Mouse (Mus musculus) lung, adult 2 months (tissue): ENCODE results near the gene Cldn1. TPM values are rescaled to one million over a fixed set of nuclear protein-coding genes. Genes with fewer than 3 reads are reported as not detected.

ENCODE experiments used
- DNase-seq: peaks from one replicate; pipeline ENCODE4 v3.0.0; 2022
- H3K4me1 ChIP-seq: fragments of 200-500 bp; 2 replicates; pipeline ENCODE4 v1.6.1; 2011; ENCODE audit warnings: low read length; ENCODE audit not compliant: control insufficient read depth, insufficient read depth
- H3K4me3 ChIP-seq: fragments of 200-500 bp; replicated peaks from 2 replicates; pipeline ENCODE3; 2011; ENCODE audit warnings: low read depth, mild to moderate bottlenecking, control low read depth, low read length; ENCODE audit errors: extremely low read depth
- CTCF ChIP-seq: fragments of 200-500 bp; IDR thresholded peaks from 2 replicates; pipeline ENCODE4 v1.5.1; 2011; ENCODE audit warnings: mild to moderate bottlenecking, low read length, control low read depth; ENCODE audit not compliant: insufficient read depth
- POLR2A ChIP-seq: fragments of 200-500 bp; IDR thresholded peaks from 2 replicates; pipeline ENCODE4 v1.6.1; 2011; ENCODE audit warnings: low read depth, mild to moderate bottlenecking, control low read depth, low read length, borderline replicate concordance; ENCODE audit errors: extremely low read depth
- WGBS: fragments of 180-500 bp; shearing (Covaris S2); methylation state at CpG from one replicate; pipeline ENCODE4 v1.1.7; 2018; 5-methylcytosine and 5-hydroxymethylcytosine counted together
- polyA plus RNA-seq: library from polyadenylated mRNA; depleted of rRNA; stranded (reverse); fragments of >200 nt; gene quantifications from 2 replicates; pipeline ENCODE4 v1.2.3, GENCODE M21; 2012; rRNA removed

Cldn1 gene
- 5.0 and 5.4 TPM in 2 replicates for polyA plus RNA-seq

GRCm38 (mm10) chr16:26371325-26372053, at the start of gene Cldn1:
Cldn1 (minus strand) TSS chr16:26371841.
- 5% methylated on average over 33 of the region's 33 CpGs for WGBS
- DNase-seq = peak; percentile 83
- peaks cover 4% of the 10 kb centered on the region; the same call in 1 of the 2 replicates for H3K4me1 ChIP-seq
- TF ChIP-seq CTCF = peak; percentile 57
- TF ChIP-seq POLR2A = no peak; the same call in 1 of the 2 replicates
- H3K4me3 ChIP-seq = peak within 1 kb of the TSS; percentile 54

GRCm38 (mm10) chr16:26418616-26419015, 47.0 kb upstream of the Cldn1 start:
- Histone ChIP-seq H3K4me1 (no peaks in the 10 kb centered on the region), H3K4me3 (no peak overlapping the region)
- no peak for DNase-seq
- WGBS = 73% methylated on average over 3 of the region's 3 CpGs
- no peak for TF ChIP-seq POLR2A
- TF ChIP-seq CTCF = no peak

- Histone ChIP-seq H3K4me3 (no peak overlapping the region), H3K4me1 (no peaks in the 10 kb centered on the region)
- WGBS = 35% methylated on average over 1 of the region's 1 CpGs
- DNase-seq = no peak
- TF ChIP-seq CTCF (no peak), POLR2A (no peak)
Observed at GRCm38 (mm10) chr16:26404070-26404469, 32.4 kb upstream of the Cldn1 start.

GRCm38 (mm10) chr16:26400971-26401370, 29.3 kb upstream of the Cldn1 start:
- no peak for TF ChIP-seq CTCF
- TF ChIP-seq POLR2A = no peak
- Histone ChIP-seq H3K4me1 (no peaks in the 10 kb centered on the region), H3K4me3 (no peak overlapping the region)
- 34% methylated on average over 3 of the region's 3 CpGs for WGBS
- no peak for DNase-seq

GRCm38 (mm10) chr16:26400549-26400948, 28.9 kb upstream of the Cldn1 start:
- no peaks in the 10 kb centered on the region for H3K4me1 ChIP-seq
- DNase-seq = no peak
- H3K4me3 ChIP-seq = no peak overlapping the region
- 66% methylated on average over 4 of the region's 4 CpGs for WGBS
- TF ChIP-seq CTCF (no peak), POLR2A (no peak)

GRCm38 (mm10) chr16:26390936-26391335, 19.3 kb upstream of the Cldn1 start:
- 66% methylated on average over 4 of the region's 4 CpGs for WGBS
- H3K4me1 ChIP-seq = no peaks in the 10 kb centered on the region
- no peak for DNase-seq
- TF ChIP-seq CTCF (no peak), POLR2A (no peak)
- no peak overlapping the region for H3K4me3 ChIP-seq

- TF ChIP-seq POLR2A = no peak
- TF ChIP-seq CTCF = no peak
- Histone ChIP-seq H3K4me1 (no peaks in the 10 kb centered on the region), H3K4me3 (no peak overlapping the region)
- no peak for DNase-seq
- WGBS = 65% methylated on average over 2 of the region's 2 CpGs
Observed at GRCm38 (mm10) chr16:26386159-26386558, 14.5 kb upstream of the Cldn1 start.

- Histone ChIP-seq H3K4me1 (no peaks in the 10 kb centered on the region), H3K4me3 (no peak overlapping the region)
- no peak for DNase-seq
- 53% methylated on average over 5 of the region's 5 CpGs for WGBS
- no peak for TF ChIP-seq CTCF
- TF ChIP-seq POLR2A = no peak
Observed at GRCm38 (mm10) chr16:26384112-26384649, 12.5 kb upstream of the Cldn1 start.

GRCm38 (mm10) chr16:26377170-26377569, 5.5 kb upstream of the Cldn1 start:
- DNase-seq = no peak
- no peak for TF ChIP-seq CTCF
- TF ChIP-seq POLR2A = no peak
- Histone ChIP-seq H3K4me3 (no peak overlapping the region), H3K4me1 (no peaks in the 10 kb centered on the region)
- 52% methylated on average over 5 of the region's 5 CpGs for WGBS

GRCm38 (mm10) chr16:26370127-26370526, 1.5 kb downstream of the Cldn1 start:
- Histone ChIP-seq H3K4me1 (peaks cover 4% of the 10 kb centered on the region; the same call in 1 of the 2 replicates), H3K4me3 (no peak overlapping the region)
- TF ChIP-seq POLR2A (no peak), CTCF (no peak)
- DNase-seq = no peak
- WGBS = 96% methylated on average over 1 of the region's 1 CpGs
